Mouse (Mus musculus) bone marrow, adult 2 months (tissue): ENCODE results near the gene LTO1. TPM values are rescaled to one million over a fixed set of nuclear protein-coding genes. Genes with fewer than 3 reads are reported as not detected.

ENCODE experiments used
- H3K27ac ChIP-seq: fragments of 200-500 bp; 2 replicates; pipeline ENCODE4 v1.5.1; 2012; ENCODE audit warnings: low read depth, mild to moderate bottlenecking, control low read depth, inconsistent platforms, low read length; ENCODE audit not compliant: control insufficient read depth, poor library complexity, insufficient read depth
- H3K4me1 ChIP-seq: fragments of 200-500 bp; 2 replicates; pipeline ENCODE4 v1.6.1; 2011; ENCODE audit warnings: low read length; ENCODE audit not compliant: control insufficient read depth, insufficient read depth
- H3K4me3 ChIP-seq: fragments of 200-500 bp; replicated peaks from 2 replicates; pipeline ENCODE3; 2011; ENCODE audit warnings: mild to moderate bottlenecking, low read depth, low read length, control low read depth; ENCODE audit not compliant: control insufficient read depth
- CTCF ChIP-seq: fragments of 200-500 bp; IDR thresholded peaks from 2 replicates; pipeline ENCODE4 v1.5.1; 2011; ENCODE audit warnings: low read length, control low read depth; ENCODE audit not compliant: control insufficient read depth, insufficient read depth
- POLR2A ChIP-seq: fragments of 200-500 bp; IDR thresholded peaks from 2 replicates; pipeline ENCODE4 v1.6.1; 2011; ENCODE audit warnings: low read depth, mild to moderate bottlenecking, control low read depth, low read length, borderline replicate concordance; ENCODE audit not compliant: control insufficient read depth
- WGBS: fragments of 180-500 bp; shearing (Covaris S2); methylation state at CpG from one replicate; pipeline ENCODE4 v1.1.7; 2018; 5-methylcytosine and 5-hydroxymethylcytosine counted together
- polyA plus RNA-seq: library from polyadenylated mRNA; stranded (reverse); fragments of >200 nt; gene quantifications from 2 replicates; pipeline ENCODE4 v1.2.4, GENCODE M21; 2011; ENCODE audit warnings: low replicate concordance; ENCODE audit not compliant: missing spikeins, insufficient read depth, insufficient read length

LTO1 gene
- polyA plus RNA-seq, 1 experiment, result 25.8 TPM

DNA sequence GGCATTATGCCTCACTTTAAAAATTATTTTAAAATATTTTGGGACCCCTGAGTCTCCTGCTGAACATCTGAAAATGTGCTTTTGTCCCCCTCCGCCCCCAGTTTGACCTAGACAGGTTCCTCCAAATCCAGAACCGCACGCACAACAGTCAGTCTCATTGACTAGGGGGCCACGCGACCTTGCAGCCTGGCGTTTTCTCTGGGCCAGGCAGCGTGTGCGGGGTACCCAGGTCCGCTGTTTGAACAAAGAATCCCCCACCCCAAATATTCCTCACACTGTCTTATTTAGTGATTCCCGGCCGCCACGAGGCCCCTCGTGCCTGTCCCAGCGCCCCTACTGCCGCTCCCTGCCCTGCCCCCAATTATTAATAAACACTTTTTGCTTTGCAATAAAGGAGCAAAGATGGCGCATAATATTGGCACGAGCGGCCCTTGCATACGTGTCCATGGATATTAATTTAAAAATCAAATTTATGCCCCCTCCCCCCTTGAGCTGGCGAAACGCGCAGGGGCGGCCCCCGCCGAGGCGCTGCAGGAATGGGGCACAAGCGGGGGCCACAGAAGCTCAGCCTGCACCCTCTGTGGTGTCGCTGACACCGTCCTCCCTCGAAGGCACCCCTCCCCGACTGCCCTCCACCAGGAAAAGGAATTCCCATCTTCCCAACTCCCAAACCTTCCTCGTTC lies 23.9 kb downstream of the LTO1 start:
- WGBS, result 1% methylated on average over 32 of the region's 32 CpGs
- Histone ChIP-seq H3K4me3 (peak overlapping the region; percentile 50), H3K27ac (no peak overlapping the region), H3K4me1 (no peaks in the 10 kb centered on the region; the same call in 1 of the 2 replicates)
- no peak for TF ChIP-seq CTCF
- TF ChIP-seq POLR2A, result no peak

DNA sequence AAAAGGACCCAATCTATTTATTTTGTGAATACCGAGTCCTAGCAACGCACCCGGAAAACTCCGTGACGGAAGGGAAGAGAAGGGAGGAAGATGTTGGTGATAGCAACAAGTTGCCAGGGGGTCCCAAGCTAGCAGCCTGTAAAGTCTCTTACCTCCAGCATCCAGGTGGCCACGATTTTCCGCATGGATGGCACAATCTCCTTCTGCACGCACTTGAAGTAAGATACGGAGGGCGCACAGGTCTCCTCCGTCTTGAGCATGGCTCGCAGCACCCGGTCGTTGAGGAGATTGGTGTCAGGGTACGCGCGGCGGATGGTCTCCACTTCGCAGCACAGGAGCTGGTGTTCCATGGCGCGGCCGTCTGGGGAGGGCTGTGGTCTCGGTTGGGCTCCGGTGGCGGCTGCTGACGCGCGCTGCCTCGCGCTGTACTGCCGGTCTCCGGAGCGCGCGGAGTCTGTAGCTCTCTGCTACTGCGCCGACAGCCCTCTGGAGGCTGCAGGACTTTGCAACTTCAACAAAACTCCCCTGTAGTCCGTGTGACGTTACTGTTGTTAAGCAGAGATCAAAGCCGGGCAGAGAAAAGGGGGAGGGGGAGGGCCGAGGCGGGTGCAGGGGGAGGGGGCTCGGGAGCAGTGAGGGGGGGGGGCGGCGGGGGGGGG lies 24.6 kb downstream of the LTO1 start, which contains the start of gene Ccnd1:
Ccnd1 (minus strand) TSS at position 582 of the 659 bp plus-strand sequence.
- Histone ChIP-seq H3K4me1 (no peaks in the 10 kb centered on the region; the same call in 1 of the 2 replicates), H3K4me3 (peak within 1 kb of the TSS; percentile 50), H3K27ac (no peak within 1 kb of the TSS)
- TF ChIP-seq CTCF, result no peak
- no peak for TF ChIP-seq POLR2A
- WGBS, result under 1% methylated on average over 42 of the region's 45 CpGs

DNA sequence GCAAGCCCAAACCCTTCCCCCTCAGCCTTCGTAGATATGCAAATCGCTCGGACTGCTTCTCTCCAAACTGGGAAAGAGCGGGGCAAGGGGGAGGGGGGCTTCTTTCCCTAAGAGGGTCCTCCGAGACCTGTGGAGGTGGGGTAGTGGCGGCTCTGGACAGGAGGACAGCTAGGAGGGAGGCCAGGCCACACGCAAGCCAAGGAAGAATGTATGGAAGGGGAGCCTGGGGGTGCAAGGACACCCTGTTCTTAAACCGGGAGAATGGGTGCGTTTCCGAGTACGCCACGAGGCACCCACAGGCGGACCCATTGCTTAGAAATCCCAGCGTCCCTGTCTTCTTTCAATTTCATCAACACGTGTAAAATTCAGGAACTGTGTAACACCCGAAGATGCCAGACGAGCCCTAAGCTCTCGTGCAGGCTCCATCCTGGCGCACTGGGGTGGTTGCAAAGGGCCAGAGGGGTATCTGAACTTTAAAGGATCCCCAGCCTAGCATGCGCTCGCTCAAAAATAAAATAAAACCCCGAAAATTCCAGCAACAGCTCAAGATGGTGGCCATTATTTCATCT lies 25.2 kb downstream of the LTO1 start:
- WGBS, result 1% methylated on average over 22 of the region's 22 CpGs
- H3K4me3 ChIP-seq, result no peak overlapping the region
- no peak for TF ChIP-seq CTCF
- no peak for TF ChIP-seq POLR2A
- no peak overlapping the region for H3K27ac ChIP-seq
- no peaks in the 10 kb centered on the region; the same call in 1 of the 2 replicates for H3K4me1 ChIP-seq

DNA sequence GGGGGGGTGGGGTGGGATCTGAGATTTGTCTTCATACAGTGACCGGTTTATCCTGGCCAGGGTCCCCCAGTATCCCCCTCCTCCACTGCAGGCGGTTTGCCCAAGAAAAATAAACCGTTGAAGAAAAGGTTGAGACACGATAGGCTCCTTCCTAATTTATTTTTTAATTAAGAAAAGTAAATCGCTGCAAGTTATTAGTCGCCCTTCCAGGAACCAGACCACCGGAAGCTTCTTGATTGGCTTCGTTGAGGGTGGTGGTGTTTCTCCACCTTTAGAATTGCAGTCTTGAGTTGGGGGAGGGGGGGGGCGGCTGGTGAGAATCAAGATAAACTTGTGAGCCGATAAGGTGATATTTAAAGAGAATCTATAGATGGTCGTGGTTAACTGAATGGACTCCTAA lies 25.7 kb downstream of the LTO1 start:
- H3K4me3 ChIP-seq, result no peak overlapping the region
- TF ChIP-seq CTCF, result no peak
- TF ChIP-seq POLR2A, result no peak
- no peaks in the 10 kb centered on the region; the same call in 1 of the 2 replicates for H3K4me1 ChIP-seq
- no peak overlapping the region for H3K27ac ChIP-seq
- 2% methylated on average over 11 of the region's 11 CpGs for WGBS

DNA sequence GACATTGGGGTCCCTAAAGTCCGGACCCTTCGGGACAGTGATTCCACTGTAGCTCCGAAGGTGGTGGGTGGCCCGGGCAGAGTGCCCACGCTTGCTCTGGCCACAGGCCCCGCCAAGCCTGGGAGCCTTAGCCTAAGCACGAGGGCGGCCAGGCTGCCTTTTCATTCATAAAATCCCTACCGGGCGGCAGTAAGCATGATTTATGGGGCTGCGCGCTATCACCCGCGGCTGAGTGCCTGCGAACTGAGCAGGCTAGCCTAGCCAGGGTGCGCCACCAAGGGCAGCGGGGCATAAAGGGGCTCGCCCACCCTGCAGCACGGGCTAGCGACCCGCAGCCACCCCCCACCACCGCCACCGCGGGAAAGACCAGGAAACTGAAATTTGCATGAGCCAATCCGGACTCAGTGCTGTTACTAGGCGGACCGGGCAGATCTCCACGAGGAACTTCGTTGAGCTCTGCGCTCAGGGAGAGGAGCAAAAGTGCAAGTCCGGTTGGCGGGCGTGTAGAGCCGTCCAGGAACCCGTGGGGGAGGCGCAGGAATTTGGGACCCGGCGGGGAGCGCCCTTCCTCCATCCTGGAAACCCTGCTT lies 26.4 kb downstream of the LTO1 start:
- WGBS, result under 1% methylated on average over 39 of the region's 39 CpGs
- Histone ChIP-seq H3K27ac (no peak overlapping the region), H3K4me1 (no peaks in the 10 kb centered on the region; the same call in 1 of the 2 replicates), H3K4me3 (peak overlapping the region; percentile 27)
- TF ChIP-seq CTCF, result no peak
- TF ChIP-seq POLR2A, result no peak

DNA sequence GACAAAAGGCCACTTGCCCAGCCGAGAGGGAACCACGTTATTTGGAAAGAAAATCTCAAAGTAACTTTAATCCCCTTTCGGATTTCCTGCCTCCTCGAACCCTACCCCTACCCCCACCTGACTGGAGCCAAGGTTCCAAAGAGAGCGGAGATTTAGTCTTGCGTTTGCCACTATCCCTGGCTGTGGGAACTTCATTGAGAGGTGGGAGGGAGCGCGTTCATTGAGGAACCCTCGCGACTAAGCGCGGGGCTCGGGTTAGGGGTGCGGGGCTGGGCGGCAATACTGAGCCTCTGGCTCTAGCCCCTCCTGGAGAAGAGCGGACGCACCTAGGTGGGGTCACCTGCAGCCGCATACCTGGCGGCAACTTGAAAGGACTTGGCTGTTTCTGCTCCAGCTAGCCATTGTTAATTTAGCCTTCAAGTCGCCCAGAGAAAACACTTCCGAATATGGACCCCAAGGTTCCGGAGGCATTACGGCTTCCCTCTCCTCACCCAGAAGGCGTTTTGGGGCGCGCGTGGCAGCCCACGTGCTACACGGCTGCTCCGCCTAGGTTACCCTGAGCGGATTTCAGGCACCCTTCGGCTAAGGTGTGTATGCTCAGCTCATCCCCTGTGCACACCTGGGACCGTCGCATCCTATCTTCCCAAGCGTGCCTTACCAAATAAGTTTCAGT lies 27.3 kb downstream of the LTO1 start:
- 1% methylated on average over 35 of the region's 35 CpGs for WGBS
- TF ChIP-seq POLR2A (no peak), CTCF (no peak)
- H3K4me1 ChIP-seq, result no peaks in the 10 kb centered on the region; the same call in 1 of the 2 replicates

DNA sequence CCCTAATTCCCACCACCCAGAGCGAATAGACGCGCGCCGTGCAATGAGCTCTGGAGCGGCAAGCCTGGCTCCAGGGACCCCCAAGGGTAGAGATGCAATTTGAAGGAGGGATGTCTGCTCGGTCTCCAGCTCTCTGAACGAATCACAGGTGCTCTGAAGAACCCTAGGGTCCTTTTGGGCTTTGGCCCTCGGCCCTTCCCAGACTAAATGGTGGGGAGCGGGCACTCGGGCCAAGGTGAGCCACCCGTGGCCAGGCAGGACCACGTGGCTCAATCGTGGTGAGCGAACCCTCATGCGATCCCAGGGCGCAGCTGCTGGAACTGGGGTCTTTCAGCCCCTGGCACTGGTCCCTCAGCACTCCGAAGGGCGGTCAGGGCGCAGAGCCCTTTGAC lies 27.8 kb downstream of the LTO1 start:
- TF ChIP-seq CTCF (no peak), POLR2A (no peak)
- no peaks in the 10 kb centered on the region; the same call in 1 of the 2 replicates for H3K4me1 ChIP-seq
- WGBS, result 5% methylated on average over 20 of the region's 20 CpGs
- no peak overlapping the region for H3K27ac ChIP-seq
- H3K4me3 ChIP-seq, result no peak overlapping the region

More for the DNA sequence above, 27.3 kb downstream of the LTO1 start:
- no peak overlapping the region for H3K27ac ChIP-seq
- H3K4me3 ChIP-seq, result no peak overlapping the region
